ENCODE assay signal across 8 mouse cellular contexts in the genomic region with DNA sequence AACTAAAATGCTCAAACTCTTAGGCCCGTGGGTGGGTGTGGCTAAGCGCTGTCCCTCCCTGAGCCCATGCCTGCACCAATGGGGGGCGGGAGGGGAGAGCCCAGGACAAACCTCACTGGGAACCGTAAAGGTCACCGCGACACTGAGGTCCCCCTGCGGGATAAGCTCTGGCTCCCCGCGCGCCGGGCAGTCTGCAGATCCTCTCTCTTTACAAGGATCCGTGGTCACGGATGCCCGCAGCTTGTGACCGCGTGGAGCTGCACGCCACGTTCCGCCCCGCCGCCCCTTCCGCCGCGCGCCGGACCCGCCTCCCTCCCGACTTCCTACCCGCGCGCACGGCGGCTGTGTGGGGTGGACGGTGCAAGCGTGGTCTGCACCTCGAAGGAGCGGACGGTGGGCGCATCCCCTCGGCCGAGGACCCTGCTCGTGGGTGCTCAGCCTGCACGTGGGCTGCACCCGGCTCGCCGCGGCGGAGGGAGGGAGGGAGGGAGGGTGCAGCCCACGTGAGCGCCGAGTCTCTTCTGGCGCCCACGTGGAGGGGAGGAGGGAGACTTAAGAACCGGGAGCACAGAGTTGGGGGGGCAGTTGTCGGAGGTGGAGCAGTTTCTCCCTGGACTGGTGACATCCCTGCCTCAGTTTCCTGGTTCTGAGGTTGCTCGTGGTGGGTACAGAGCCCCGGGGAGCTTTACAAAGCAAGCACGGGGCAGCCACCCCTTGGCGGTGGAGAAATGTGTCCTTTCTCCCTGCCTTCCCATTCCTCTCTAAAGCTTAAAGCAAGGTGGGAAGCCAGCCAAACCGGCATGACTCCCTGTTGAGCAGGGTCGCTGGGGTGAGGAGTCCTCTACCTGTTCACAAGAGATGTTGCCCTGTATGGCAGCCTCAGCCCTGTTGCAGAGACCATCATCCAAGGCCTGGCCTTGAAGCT. TPM values are rescaled to one million over a fixed set of nuclear protein-coding genes. Genes with fewer than 3 reads are reported as not detected.
DNase-seq lines count a peak whose midpoint lies in the region; ATAC-seq and TF ChIP-seq lines count a peak whose summit lies in the region.

No protein-coding gene starts in this region.

- H3K9ac ChIP-seq in heart, adult 2 months (ENCODE audit: low read depth, low read length): peak overlapping the region; percentile 39
- H3K9ac ChIP-seq in limb, embryonic 15.5 days: peak overlapping the region; percentile 63
- H3K9ac ChIP-seq in midbrain, postnatal 0 days (replicated peaks; ENCODE audit: low read length, poor library complexity, severe bottlenecking): peak overlapping the region; percentile 71

- no peak overlapping the region for H3K27ac ChIP-seq in heart, adult 2 months
- peak overlapping the region; percentile 76 for H3K27ac ChIP-seq in limb, embryonic 15.5 days
- H3K27ac ChIP-seq in midbrain, postnatal 0 days (ENCODE audit: low read depth, low read length): no peak overlapping the region

- H3K79me2 ChIP-seq in heart, adult 2 months (replicated peaks; ENCODE audit: control insufficient read depth, insufficient read depth, low read length): no peaks in the 10 kb centered on the region

- peak overlapping the region; percentile 83 for H3K4me2 ChIP-seq in limb, embryonic 15.5 days
- peak overlapping the region; percentile 65 for H3K4me2 ChIP-seq in midbrain, postnatal 0 days (ENCODE audit: low read depth, low read length, poor library complexity, severe bottlenecking)

- under 1% methylated on average over 58 of the region's 61 CpGs for WGBS in heart, adult 2 months
- under 1% methylated on average over 51 of the region's 61 CpGs for WGBS in limb, embryonic 15.5 days
- WGBS in midbrain, postnatal 0 days: under 1% methylated on average over 45 of the region's 61 CpGs

- no peaks in the 10 kb centered on the region for H3K9me3 ChIP-seq in erythroblast, embryonic 14.5 days (ENCODE audit: control insufficient read depth, low read length)
- H3K9me3 ChIP-seq in limb, embryonic 15.5 days: no peaks in the 10 kb centered on the region
- H3K9me3 ChIP-seq in midbrain, postnatal 0 days (ENCODE audit: low read length): no peaks in the 10 kb centered on the region

- TF ChIP-seq EP300 in heart, adult 2 months (IDR thresholded peaks at IDR 0.05; ENCODE audit: insufficient read depth, low read depth, low read length): no peak

- H3K4me3 ChIP-seq in erythroblast, embryonic 14.5 days (replicated peaks): peak overlapping the region; percentile 76
- peak overlapping the region; percentile 74 for H3K4me3 ChIP-seq in heart, adult 2 months
- peak overlapping the region; percentile 74 for H3K4me3 ChIP-seq in limb, embryonic 15.5 days
- H3K4me3 ChIP-seq in midbrain, postnatal 0 days (ENCODE audit: low read depth, low read length): peak overlapping the region; percentile 71

- intact Hi-C loops in heart, adult 2 months (cut with DNase I): no loop called here

- H3K36me3 ChIP-seq in erythroblast, embryonic 14.5 days (ENCODE audit: control insufficient read depth): peaks cover 3% of the 10 kb centered on the region; the same call in 1 of the 2 replicates
- H3K36me3 ChIP-seq in heart, adult 2 months (ENCODE audit: control insufficient read depth, insufficient read depth, low read length): no peaks in the 10 kb centered on the region
- H3K36me3 ChIP-seq in limb, embryonic 15.5 days: peaks cover 19% of the 10 kb centered on the region
- no peaks in the 10 kb centered on the region for H3K36me3 ChIP-seq in midbrain, postnatal 0 days (ENCODE audit: insufficient read depth, low read length)

- no peak for TF ChIP-seq CTCF in heart, adult 2 months (IDR thresholded peaks at IDR 0.05)
- no peak for TF ChIP-seq CTCF in midbrain, postnatal 0 days (IDR thresholded peaks at IDR 0.05)

- no peak for ATAC-seq in erythroblast, adult 5-6 weeks (replicated peaks; ENCODE audit: low FRiP score, poor library complexity, severe bottlenecking)
- peak; percentile 88 for ATAC-seq in limb, embryonic 15.5 days (ENCODE audit: insufficient number of reproducible peaks, low FRiP score, low TSS enrichment, low read depth)
- ATAC-seq in midbrain, postnatal 0 days (ENCODE audit: low FRiP score): peak; percentile 86

- H3K4me1 ChIP-seq in erythroblast, embryonic 14.5 days (ENCODE audit: control insufficient read depth): peaks cover 16% of the 10 kb centered on the region
- H3K4me1 ChIP-seq in heart, adult 2 months (ENCODE audit: control insufficient read depth, insufficient read depth, low read length): no peaks in the 10 kb centered on the region; the same call in 1 of the 2 replicates
- H3K4me1 ChIP-seq in limb, embryonic 15.5 days: peaks cover 13% of the 10 kb centered on the region; the same call in 1 of the 2 replicates
- no peaks in the 10 kb centered on the region for H3K4me1 ChIP-seq in midbrain, postnatal 0 days (ENCODE audit: insufficient read depth, low read length)

- no peak for TF ChIP-seq POLR2A in heart, adult 2 months (IDR thresholded peaks at IDR 0.05; ENCODE audit: insufficient read depth, low read depth, low read length)

- no peaks in the 10 kb centered on the region for H3K27me3 ChIP-seq in erythroblast, embryonic 14.5 days (ENCODE audit: control insufficient read depth)
- no peaks in the 10 kb centered on the region for H3K27me3 ChIP-seq in heart, adult 2 months (ENCODE audit: control insufficient read depth, insufficient read depth, low read length)
- no peaks in the 10 kb centered on the region for H3K27me3 ChIP-seq in limb, embryonic 15.5 days
- H3K27me3 ChIP-seq in midbrain, postnatal 0 days (ENCODE audit: insufficient read depth, low read length): no peaks in the 10 kb centered on the region

- peak; percentile 57 for DNase-seq in embryo, embryonic 11.5 days (ENCODE audit: low read depth, low spot score)
- DNase-seq in heart, adult 2 months: peak; percentile 55 to 63
- DNase-seq in kidney, adult 8-10 months: peak; percentile 48 to 53
- peak; percentile 56 for DNase-seq in midbrain, postnatal 0 days (ENCODE audit: low spot score)
- DNase-seq in spleen, postnatal 14 days (ENCODE audit: low spot score in 2 of 2): peak; percentile 11 to 16

RNA-seq across cellular contexts. Expression of gene Dctd, which starts 11.2 kb away (rescaled TPM):
- 0.06 TPM in 1 of 2 replicates, not detected in the other for polyA plus RNA-seq in erythroblast, embryonic 14.5 days (2012)
- 1.3 and 7.3 TPM in 2 replicates for total RNA-seq in erythroblast, adult 5-6 weeks (2015; ENCODE audit: low replicate concordance)
- 1.8 and 3.8 TPM in 2 replicates for total RNA-seq in erythroblast, adult 5-6 weeks (2017; ENCODE audit: low replicate concordance)
- total RNA-seq in heart, adult 2 months (2021): 1 to 10 TPM in 1 of 2 experiments, under 1 TPM in 1; 0.63 to 1.6 TPM
- 0.76 and 0.84 TPM in 2 replicates for polyA plus RNA-seq in heart, adult 2 months (2012; rRNA removed)
- 28.2 and 30.0 TPM in 2 replicates for polyA plus RNA-seq in limb, embryonic 15.5 days (2015; fragmentation: Nextera tagmentation; extraction: Ambion mirVana)
- 14.2 and 20.9 TPM in 2 replicates for total RNA-seq in midbrain, postnatal 0 days (2014; rRNA removed)
- polyA plus RNA-seq in midbrain, postnatal 0 days (2015; fragmentation: Nextera tagmentation; extraction: Ambion mirVana): 11.7 and 12.9 TPM in 2 replicates
